Mouse (Mus musculus) hindbrain, embryonic 16.5 days (tissue): ENCODE data around the gene Itpk1. TPM values are rescaled to one million over a fixed set of nuclear protein-coding genes. Genes with fewer than 3 reads are reported as not detected.

Experiments used
- ATAC-seq: fragments of 200-750 bp; cut with Nextera tagmentation; 2 replicates; pipeline ENCODE4 v1.8.0; 2017; ENCODE audit warnings: moderate TSS enrichment, moderate library complexity
- H3K27ac ChIP-seq: fragments of 300-500 bp; sonication (generic); 2 replicates; pipeline ENCODE4 v1.5.1; 2014; ENCODE audit warnings: low read depth, mild to moderate bottlenecking, control low read depth, low read length, moderate library complexity
- H3K27me3 ChIP-seq: fragments of 300-500 bp; sonication (generic); replicated peaks from 2 replicates; pipeline ENCODE4 v1.6.1; 2014; ENCODE audit warnings: low read length; ENCODE audit not compliant: control insufficient read depth, insufficient read depth
- H3K36me3 ChIP-seq: fragments of 300-500 bp; sonication (generic); 2 replicates; pipeline ENCODE4 v1.6.1; 2014; ENCODE audit warnings: mild to moderate bottlenecking, low read length, moderate library complexity, mixed read lengths; ENCODE audit not compliant: control insufficient read depth, insufficient read depth
- H3K4me1 ChIP-seq: fragments of 300-500 bp; sonication (generic); 2 replicates; pipeline ENCODE4 v1.6.1; 2014; ENCODE audit warnings: low read depth, low read length; ENCODE audit not compliant: control insufficient read depth, insufficient read depth
- H3K4me2 ChIP-seq: fragments of 300-500 bp; sonication (generic); 2 replicates; pipeline ENCODE4 v1.6.1; 2014; ENCODE audit warnings: mild to moderate bottlenecking, low read length, control low read depth, moderate library complexity
- H3K4me3 ChIP-seq: fragments of 300-500 bp; sonication (generic); 2 replicates; pipeline ENCODE4 v1.5.1; 2014; ENCODE audit warnings: mild to moderate bottlenecking, low read length, control low read depth, moderate library complexity
- H3K9ac ChIP-seq: fragments of 300-500 bp; sonication (generic); 2 replicates; pipeline ENCODE4 v1.6.1; 2014; ENCODE audit warnings: low read depth, mild to moderate bottlenecking, control low read depth, low read length, moderate library complexity
- H3K9me3 ChIP-seq: fragments of 300-500 bp; sonication (generic); 2 replicates; pipeline ENCODE4 v1.6.1; 2014; ENCODE audit warnings: mild to moderate bottlenecking, low read length, moderate library complexity; ENCODE audit not compliant: control insufficient read depth
- whole genome bisulfite sequencing: fragments of 180-500 bp; shearing (Covaris S2); extraction: QIAGEN DNeasy Blood & Tissue Kit; methylation state at CpG from one replicate; pipeline ENCODE4 v1.1.7; 2014; 5-methylcytosine and 5-hydroxymethylcytosine counted together
- polyA plus RNA-seq: library from polyadenylated mRNA; unstranded; fragments of >200 nt; fragmentation: Nextera tagmentation; extraction: Ambion mirVana; gene quantifications from 2 replicates; pipeline ENCODE4 v1.2.1, GENCODE M21; 2015

Itpk1 gene
- polyA plus RNA-seq, 1 experiment from 2014 or later: 41.2 TPM

DNA sequence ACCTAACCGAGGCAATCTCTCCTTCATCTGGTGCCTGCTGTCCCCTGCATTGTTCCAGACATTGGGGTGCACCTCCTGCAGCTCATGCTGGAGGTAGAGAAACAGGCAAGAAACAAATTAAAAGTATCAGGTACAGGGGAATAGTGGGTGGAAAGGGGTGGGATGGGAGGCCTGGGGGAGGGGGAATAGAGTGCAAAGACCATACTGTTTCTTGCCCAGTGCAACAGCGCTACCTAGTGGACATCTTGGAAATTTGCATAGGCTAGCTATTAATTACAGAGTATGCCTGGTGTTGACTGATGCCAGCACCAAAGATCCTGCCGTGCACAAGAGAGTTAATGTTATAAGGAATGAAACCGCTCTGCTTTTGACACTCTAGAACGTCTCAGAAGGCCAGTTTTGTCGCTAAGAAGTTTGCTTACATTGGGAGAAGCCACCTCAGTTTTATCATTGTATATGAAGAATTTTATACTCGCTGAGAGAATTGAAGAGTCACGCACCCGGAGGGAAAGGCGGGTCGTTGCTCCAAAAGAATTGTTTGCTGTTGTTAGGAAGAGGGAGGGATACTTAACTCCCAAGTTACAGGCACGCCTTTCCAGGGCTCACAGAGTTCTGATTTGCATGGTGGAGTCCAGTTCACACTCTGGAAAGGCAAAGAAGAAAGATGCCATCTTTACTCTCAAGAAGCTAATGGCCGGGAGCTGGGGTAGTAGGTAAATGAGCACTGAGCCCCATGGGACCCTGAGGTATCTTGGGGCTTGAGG lies 15.0 kb upstream of the Itpk1 start:
- Histone ChIP-seq H3K27me3 (no peaks in the 10 kb centered on the region), H3K9ac (peak overlapping the region; percentile 13; the same call in 1 of the 2 replicates), H3K36me3 (no peaks in the 10 kb centered on the region), H3K9me3 (no peaks in the 10 kb centered on the region), H3K4me1 (no peaks in the 10 kb centered on the region), H3K4me3 (no peak overlapping the region; the same call in 1 of the 2 replicates), H3K4me2 (peak overlapping the region; percentile 38), H3K27ac (no peak overlapping the region)
- peak; percentile 86 for ATAC-seq
- WGBS: 24% methylated on average over 13 of the region's 13 CpGs

DNA sequence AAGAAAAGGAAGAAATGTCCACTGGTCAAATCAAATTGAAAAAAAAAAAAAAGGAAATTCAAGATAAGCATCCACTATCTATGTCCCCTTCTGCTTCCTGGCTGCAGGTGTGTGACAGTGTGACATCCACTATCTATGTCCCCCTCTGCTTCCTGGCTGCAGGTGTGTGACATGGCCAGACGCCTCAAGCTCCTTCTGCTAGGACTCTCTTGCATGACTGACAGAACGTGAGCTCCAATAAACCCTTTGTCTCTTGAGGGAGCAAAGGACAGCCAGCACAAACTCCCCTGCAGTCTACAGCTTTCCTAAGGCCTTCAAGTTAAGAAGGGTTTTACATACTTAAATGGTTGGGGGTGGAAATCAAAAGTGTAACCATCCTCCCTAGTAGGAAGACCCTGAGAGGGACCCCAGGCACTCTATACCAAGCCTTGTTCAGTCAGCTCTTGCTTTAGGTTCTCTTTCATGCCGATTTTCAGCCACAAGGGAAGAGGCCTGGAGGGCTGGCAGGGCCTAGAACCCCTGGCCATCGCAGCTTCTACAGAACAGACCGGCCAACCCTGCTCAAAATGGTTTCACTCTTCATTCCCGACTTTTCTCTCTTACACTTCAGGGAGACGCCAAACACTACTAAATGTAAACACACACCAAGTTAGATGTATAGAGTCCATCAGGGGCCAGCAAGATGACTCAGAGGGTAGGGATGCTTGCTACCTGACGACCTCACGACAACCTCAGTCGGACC lies 10.1 kb upstream of the Itpk1 start:
- Histone ChIP-seq H3K4me2 (no peak overlapping the region), H3K9me3 (no peaks in the 10 kb centered on the region), H3K9ac (no peak overlapping the region), H3K4me1 (no peaks in the 10 kb centered on the region), H3K4me3 (no peak overlapping the region), H3K27me3 (no peaks in the 10 kb centered on the region), H3K27ac (no peak overlapping the region), H3K36me3 (no peaks in the 10 kb centered on the region)
- WGBS: 82% methylated on average over 10 of the region's 10 CpGs
- ATAC-seq: no peak

DNA sequence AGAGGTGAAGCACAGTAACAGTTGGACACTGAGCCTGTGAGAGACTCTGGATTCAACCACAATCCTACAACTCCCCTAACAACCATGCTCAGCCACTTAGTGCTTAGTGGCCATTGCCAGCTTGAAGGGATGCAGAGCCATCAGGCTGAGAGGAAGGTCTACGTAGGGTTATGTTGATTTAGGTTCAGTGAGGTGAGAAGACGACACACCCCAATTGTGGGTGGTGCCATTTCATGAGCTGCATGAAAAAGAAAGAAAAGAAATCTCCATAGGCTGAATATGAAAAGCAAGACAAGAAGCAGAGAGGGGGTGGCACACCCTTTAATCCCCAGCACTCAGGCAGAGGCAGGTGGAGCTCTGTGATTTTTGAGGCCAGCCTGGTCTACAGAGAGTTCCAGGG lies 9.4 kb upstream of the Itpk1 start:
- 70% methylated on average over 2 of the region's 2 CpGs for WGBS

DNA sequence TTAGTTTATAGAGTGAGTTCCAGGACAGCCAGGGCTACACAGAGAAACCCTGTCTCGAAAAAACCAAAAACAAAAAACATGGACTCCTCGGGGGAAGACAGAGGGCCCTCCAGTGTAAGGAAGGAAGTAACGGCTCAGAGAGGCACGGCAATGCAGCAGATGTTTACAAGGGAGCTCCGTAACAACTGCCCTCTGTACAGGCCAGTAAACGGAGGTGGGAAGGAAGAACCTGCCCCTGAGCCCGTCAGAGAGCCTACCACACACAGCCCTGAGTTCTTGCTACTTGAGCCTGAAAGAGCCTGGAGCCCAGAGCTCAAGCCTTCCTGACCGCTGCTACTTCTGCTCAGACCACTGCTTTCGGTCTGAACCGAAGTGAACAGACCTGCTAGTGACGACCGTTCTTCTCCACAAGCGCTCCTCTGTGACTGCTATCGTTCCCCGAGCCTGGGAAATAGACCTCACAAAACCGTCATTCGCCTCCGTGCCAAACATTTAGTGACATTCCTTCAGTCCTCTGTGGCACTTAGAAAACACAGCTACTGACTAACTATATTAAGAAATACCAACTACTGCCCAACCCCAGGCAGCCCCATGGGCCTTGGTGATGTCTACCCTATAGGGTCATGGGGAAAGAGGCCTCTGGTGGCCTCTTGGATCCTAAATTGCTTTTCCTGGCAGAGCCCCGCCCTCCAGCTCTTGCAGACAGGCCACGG lies 8.6 kb upstream of the Itpk1 start:
- H3K9me3 ChIP-seq: no peaks in the 10 kb centered on the region
- 79% methylated on average over 20 of the region's 20 CpGs for WGBS
- no peaks in the 10 kb centered on the region for H3K36me3 ChIP-seq
- H3K4me2 ChIP-seq: no peak overlapping the region
- no peak overlapping the region for H3K27ac ChIP-seq
- H3K27me3 ChIP-seq: no peaks in the 10 kb centered on the region
- no peaks in the 10 kb centered on the region for H3K4me1 ChIP-seq
- H3K9ac ChIP-seq: no peak overlapping the region
- no peak for ATAC-seq
- no peak overlapping the region for H3K4me3 ChIP-seq

More for the DNA sequence above, 9.4 kb upstream of the Itpk1 start:
- Histone ChIP-seq H3K9me3 (no peaks in the 10 kb centered on the region), H3K27me3 (no peaks in the 10 kb centered on the region), H3K4me2 (no peak overlapping the region), H3K4me3 (no peak overlapping the region), H3K36me3 (no peaks in the 10 kb centered on the region), H3K4me1 (no peaks in the 10 kb centered on the region), H3K9ac (no peak overlapping the region), H3K27ac (no peak overlapping the region)
- no peak for ATAC-seq

DNA sequence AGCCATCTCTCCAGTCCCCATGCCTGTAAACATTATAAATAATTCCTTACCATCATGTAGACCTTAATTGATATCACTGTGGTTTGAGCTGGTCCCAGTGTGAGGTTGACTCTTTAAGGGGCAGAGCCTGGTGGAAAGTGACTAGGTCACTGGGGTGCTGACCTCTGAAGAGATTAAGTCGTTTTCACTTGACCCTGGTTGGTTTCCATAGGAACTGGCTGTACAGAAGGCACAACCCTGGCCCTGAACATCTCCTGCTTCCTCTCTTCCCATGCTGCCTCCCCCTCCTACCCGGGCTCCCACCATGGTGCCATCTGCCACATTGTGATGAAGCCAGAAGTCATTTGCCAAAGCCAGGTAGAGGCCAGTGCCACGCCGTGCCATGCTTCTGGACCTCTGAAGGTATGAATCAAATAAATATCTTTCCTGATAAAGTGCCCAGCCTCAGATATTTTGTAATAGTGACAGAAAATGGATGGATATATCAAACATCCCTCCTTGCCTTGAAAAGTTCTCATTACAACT lies 6.2 kb upstream of the Itpk1 start:
- no peaks in the 10 kb centered on the region for H3K9me3 ChIP-seq
- ATAC-seq: no peak
- H3K4me2 ChIP-seq: no peak overlapping the region
- no peak overlapping the region for H3K4me3 ChIP-seq
- WGBS: 51% methylated on average over 4 of the region's 4 CpGs
- 0 out of 2 replicates have a peak, but pooled peaks cover under 1% of the 10 kb centered on the region for H3K4me1 ChIP-seq
- no peaks in the 10 kb centered on the region for H3K36me3 ChIP-seq
- no peaks in the 10 kb centered on the region; the same call in 1 of the 2 replicates for H3K27me3 ChIP-seq
- H3K9ac ChIP-seq: no peak overlapping the region
- H3K27ac ChIP-seq: no peak overlapping the region

DNA sequence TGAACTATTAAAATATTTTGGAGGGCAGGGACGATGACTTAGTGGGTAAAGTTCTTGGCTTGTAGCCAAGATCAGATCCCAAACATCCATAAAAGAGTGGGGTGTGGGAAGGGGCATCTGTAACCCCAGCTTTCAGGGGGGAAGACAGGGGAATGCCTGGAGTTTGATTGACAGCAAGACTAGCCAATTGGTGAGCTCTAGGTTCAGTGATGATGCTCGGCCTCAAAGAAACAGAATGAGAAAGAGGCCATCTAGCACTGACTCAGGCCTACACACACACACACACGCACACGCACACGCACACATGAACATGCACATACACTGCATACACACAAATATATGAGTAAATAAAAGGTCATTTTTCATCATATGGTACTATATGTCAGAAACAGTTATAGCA lies 5.2 kb upstream of the Itpk1 start:
- Histone ChIP-seq H3K4me2 (no peak overlapping the region), H3K36me3 (no peaks in the 10 kb centered on the region), H3K9ac (no peak overlapping the region), H3K27ac (no peak overlapping the region), H3K4me3 (no peak overlapping the region), H3K27me3 (no peaks in the 10 kb centered on the region; the same call in 1 of the 2 replicates), H3K4me1 (peaks cover 7% of the 10 kb centered on the region), H3K9me3 (no peaks in the 10 kb centered on the region)
- 89% methylated on average over 5 of the region's 5 CpGs for WGBS
- no peak for ATAC-seq

DNA sequence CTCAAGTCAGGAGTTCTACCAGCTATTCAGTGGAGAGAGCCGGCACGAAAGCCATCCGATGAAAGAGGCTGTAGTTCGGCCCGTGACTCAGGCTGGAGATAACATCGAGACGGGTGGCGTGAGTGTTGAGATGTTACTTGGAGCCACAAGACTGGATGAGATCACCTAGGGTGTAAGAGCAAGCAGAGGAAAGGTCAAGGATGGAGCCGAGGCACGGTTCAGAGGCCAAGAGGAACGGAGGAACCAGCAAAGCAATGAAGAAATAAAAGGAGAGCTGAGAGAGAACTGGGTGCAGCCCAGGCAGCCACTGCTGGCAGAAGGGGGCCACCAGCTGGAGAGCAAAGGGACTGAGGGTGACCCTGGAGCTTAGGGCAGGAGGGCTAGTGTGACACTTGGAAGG lies 3.5 kb upstream of the Itpk1 start:
- WGBS: 73% methylated on average over 11 of the region's 11 CpGs
- ATAC-seq: no peak
- no peak overlapping the region for H3K9ac ChIP-seq
- no peaks in the 10 kb centered on the region for H3K36me3 ChIP-seq
- H3K9me3 ChIP-seq: no peaks in the 10 kb centered on the region
- no peak overlapping the region for H3K4me2 ChIP-seq
- H3K4me3 ChIP-seq: no peak overlapping the region
- H3K4me1 ChIP-seq: peaks cover 13% of the 10 kb centered on the region
- H3K27me3 ChIP-seq: no peaks in the 10 kb centered on the region; the same call in 1 of the 2 replicates
- H3K27ac ChIP-seq: no peak overlapping the region

DNA sequence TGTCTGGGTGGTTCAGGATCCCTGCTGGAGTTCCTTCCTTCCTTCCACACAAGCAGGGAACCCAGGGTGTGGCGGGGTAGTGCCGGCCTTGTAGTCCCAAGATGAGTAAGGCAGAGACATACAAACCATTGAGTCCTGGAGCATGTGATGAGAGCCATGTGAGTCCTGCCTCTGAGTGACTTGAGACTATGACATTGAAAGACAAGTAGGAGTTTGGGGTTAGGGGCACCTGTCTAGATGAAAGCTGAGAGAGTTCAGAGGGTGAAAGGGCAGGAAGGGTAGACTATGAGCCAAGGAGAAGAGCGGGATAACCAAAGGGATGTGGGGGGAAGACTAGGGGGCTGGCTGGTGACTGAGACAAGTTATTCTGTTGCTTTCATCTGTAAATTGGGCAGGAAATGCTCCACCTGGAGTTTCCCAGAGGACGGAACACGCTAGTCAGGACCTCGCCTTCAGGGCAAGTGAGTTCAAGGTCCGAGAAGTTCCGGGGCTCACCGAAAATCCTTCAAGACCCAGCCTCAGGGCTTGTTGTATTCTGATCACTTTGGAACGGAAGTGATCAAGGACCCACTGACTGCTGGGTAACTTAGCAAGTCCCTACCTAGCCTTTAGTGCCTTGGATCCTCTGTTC lies 2.2 kb upstream of the Itpk1 start:
- Histone ChIP-seq H3K4me2 (no peak overlapping the region), H3K4me1 (peaks cover 25% of the 10 kb centered on the region), H3K9ac (no peak overlapping the region), H3K4me3 (no peak overlapping the region), H3K36me3 (no peaks in the 10 kb centered on the region), H3K27ac (no peak overlapping the region), H3K9me3 (no peaks in the 10 kb centered on the region), H3K27me3 (no peaks in the 10 kb centered on the region; the same call in 1 of the 2 replicates)
- WGBS: 89% methylated on average over 8 of the region's 10 CpGs
- no peak for ATAC-seq
